Mouse (Mus musculus): ENCODE data around the gene Arhgdig. TPM values are rescaled to one million over a fixed set of nuclear protein-coding genes. Genes with fewer than 3 reads are reported as not detected.

Arhgdig gene
- polyA plus RNA-seq, 1 experiment from 2014 or later = 181 TPM

- Histone ChIP-seq H3K4me1 (replicated peaks; ENCODE audit: control insufficient read depth, insufficient read depth, low read length) (no peaks in the 10 kb centered on the region), H3K36me3 (replicated peaks; ENCODE audit: control insufficient read depth, insufficient read depth) (peaks cover 17% of the 10 kb centered on the region), H3K27me3 (ENCODE audit: control insufficient read depth, insufficient read depth, low read length) (no peaks in the 10 kb centered on the region), H3K27ac (no peak overlapping the region), H3K9ac (no peak overlapping the region), H3K4me2 (replicated peaks) (no peak overlapping the region), H3K9me3 (ENCODE audit: control insufficient read depth, low read length) (no peaks in the 10 kb centered on the region), H3K4me3 (replicated peaks; ENCODE audit: low read length) (no peak overlapping the region)
- WGBS = 73% methylated on average over 2 of the region's 2 CpGs
- ATAC-seq (ENCODE audit: low FRiP score) = no peak
- no peak for DNase-seq (ENCODE audit: low spot score)
Observed at GRCm38 (mm10) chr17:26221508-26221907, 13.9 kb upstream of the Arhgdig start.

- DNase-seq (ENCODE audit: low spot score) (no peak), ATAC-seq (ENCODE audit: low FRiP score) (no peak)
- no peak overlapping the region for H3K27ac ChIP-seq
- H3K9ac ChIP-seq = no peak overlapping the region
- H3K4me1 ChIP-seq (replicated peaks; ENCODE audit: control insufficient read depth, insufficient read depth, low read length) = no peaks in the 10 kb centered on the region
- no peak overlapping the region for H3K4me2 ChIP-seq (replicated peaks)
- 88% methylated on average over 11 of the region's 11 CpGs for WGBS
- H3K9me3 ChIP-seq (ENCODE audit: control insufficient read depth, low read length) = no peaks in the 10 kb centered on the region
- no peaks in the 10 kb centered on the region for H3K27me3 ChIP-seq (ENCODE audit: control insufficient read depth, insufficient read depth, low read length)
- H3K4me3 ChIP-seq (replicated peaks; ENCODE audit: low read length) = no peak overlapping the region
- H3K36me3 ChIP-seq (replicated peaks; ENCODE audit: control insufficient read depth, insufficient read depth) = peaks cover 30% of the 10 kb centered on the region
Observed at GRCm38 (mm10) chr17:26212681-26213080, 5.1 kb upstream of the Arhgdig start.

- Histone ChIP-seq H3K4me1 (replicated peaks; ENCODE audit: control insufficient read depth, insufficient read depth, low read length) (no peaks in the 10 kb centered on the region), H3K27me3 (ENCODE audit: control insufficient read depth, insufficient read depth, low read length) (no peaks in the 10 kb centered on the region), H3K9me3 (ENCODE audit: control insufficient read depth, low read length) (no peaks in the 10 kb centered on the region), H3K4me2 (replicated peaks) (no peak overlapping the region), H3K36me3 (replicated peaks; ENCODE audit: control insufficient read depth, insufficient read depth) (peaks cover 28% of the 10 kb centered on the region), H3K27ac (no peak overlapping the region), H3K9ac (no peak overlapping the region), H3K4me3 (replicated peaks; ENCODE audit: low read length) (no peak overlapping the region)
- 91% methylated on average over 7 of the region's 7 CpGs for WGBS
- ATAC-seq (ENCODE audit: low FRiP score) (no peak), DNase-seq (ENCODE audit: low spot score) (no peak)
Observed at GRCm38 (mm10) chr17:26212241-26212640, 4.7 kb upstream of the Arhgdig start.

- Histone ChIP-seq H3K9ac (no peak overlapping the region), H3K36me3 (replicated peaks; ENCODE audit: control insufficient read depth, insufficient read depth) (no peaks in the 10 kb centered on the region), H3K4me2 (replicated peaks) (no peak overlapping the region), H3K4me3 (replicated peaks; ENCODE audit: low read length) (no peak overlapping the region), H3K9me3 (ENCODE audit: control insufficient read depth, low read length) (no peaks in the 10 kb centered on the region), H3K27me3 (ENCODE audit: control insufficient read depth, insufficient read depth, low read length) (peaks cover 33% of the 10 kb centered on the region), H3K4me1 (replicated peaks; ENCODE audit: control insufficient read depth, insufficient read depth, low read length) (peaks cover 8% of the 10 kb centered on the region), H3K27ac (no peak overlapping the region)
- DNase-seq (ENCODE audit: low spot score) (no peak), ATAC-seq (ENCODE audit: low FRiP score) (no peak)
- 30% methylated on average over 1 of the region's 1 CpGs for WGBS
Observed at GRCm38 (mm10) chr17:26206392-26206791, 1.2 kb downstream of the Arhgdig start.

- Histone ChIP-seq H3K27ac (no peak overlapping the region), H3K4me3 (replicated peaks; ENCODE audit: low read length) (no peak overlapping the region), H3K4me2 (replicated peaks) (no peak overlapping the region), H3K9me3 (ENCODE audit: control insufficient read depth, low read length) (no peaks in the 10 kb centered on the region), H3K9ac (no peak overlapping the region), H3K27me3 (ENCODE audit: control insufficient read depth, insufficient read depth, low read length) (peaks cover 45% of the 10 kb centered on the region), H3K36me3 (replicated peaks; ENCODE audit: control insufficient read depth, insufficient read depth) (no peaks in the 10 kb centered on the region), H3K4me1 (replicated peaks; ENCODE audit: control insufficient read depth, insufficient read depth, low read length) (peaks cover 15% of the 10 kb centered on the region)
- WGBS = 22% methylated on average over 11 of the region's 11 CpGs
- ATAC-seq (ENCODE audit: low FRiP score) (no peak), DNase-seq (ENCODE audit: low spot score) (no peak)
Observed at GRCm38 (mm10) chr17:26204766-26205165, 2.8 kb downstream of the Arhgdig start.

- H3K27ac ChIP-seq = no peak overlapping the region
- peak; percentile 26 for DNase-seq (ENCODE audit: low spot score)
Observed at GRCm38 (mm10) chr17:26203321-26203811, 4.2 kb downstream of the Arhgdig start.

GRCm38 (mm10) chr17:26202737-26203136, 4.8 kb downstream of the Arhgdig start, which contains the start of gene Rgs11:
Rgs11 (plus strand) TSS chr17:26202951.
- Histone ChIP-seq H3K4me2 (replicated peaks) (peak within 1 kb of the TSS; percentile 53), H3K4me1 (replicated peaks; ENCODE audit: control insufficient read depth, insufficient read depth, low read length) (peaks cover 15% of the 10 kb centered on the region), H3K27ac (no peak within 1 kb of the TSS), H3K9ac (peak within 1 kb of the TSS; percentile 37), H3K27me3 (ENCODE audit: control insufficient read depth, insufficient read depth, low read length) (peaks cover 56% of the 10 kb centered on the region), H3K4me3 (replicated peaks; ENCODE audit: low read length) (peak within 1 kb of the TSS; percentile 40), H3K9me3 (ENCODE audit: control insufficient read depth, low read length) (no peaks in the 10 kb centered on the region), H3K36me3 (replicated peaks; ENCODE audit: control insufficient read depth, insufficient read depth) (peaks cover 5% of the 10 kb centered on the region; the same call in 1 of the 2 replicates)
- 0 out of 2 replicates have a peak, but pooled peaks have one; percentile 2 for ATAC-seq (ENCODE audit: low FRiP score)
- WGBS = 2% methylated on average over 21 of the region's 22 CpGs
- DNase-seq (ENCODE audit: low spot score) = no peak

More at GRCm38 (mm10) chr17:26203321-26203811, 4.2 kb downstream of the Arhgdig start:
- Histone ChIP-seq H3K36me3 (replicated peaks; ENCODE audit: control insufficient read depth, insufficient read depth) (no peaks in the 10 kb centered on the region; the same call in 1 of the 2 replicates), H3K4me1 (replicated peaks; ENCODE audit: control insufficient read depth, insufficient read depth, low read length) (peaks cover 15% of the 10 kb centered on the region), H3K9me3 (ENCODE audit: control insufficient read depth, low read length) (no peaks in the 10 kb centered on the region), H3K27me3 (ENCODE audit: control insufficient read depth, insufficient read depth, low read length) (peaks cover 56% of the 10 kb centered on the region), H3K4me3 (replicated peaks; ENCODE audit: low read length) (peak overlapping the region; percentile 40), H3K9ac (peak overlapping the region; percentile 37), H3K4me2 (replicated peaks) (peak overlapping the region; percentile 53)
- no peak for ATAC-seq (ENCODE audit: low FRiP score)
- under 1% methylated on average over 30 of the region's 30 CpGs for WGBS

GRCm38 (mm10) chr17:26201998-26202397, 5.6 kb downstream of the Arhgdig start:
- no peaks in the 10 kb centered on the region for H3K9me3 ChIP-seq (ENCODE audit: control insufficient read depth, low read length)
- peaks cover 12% of the 10 kb centered on the region for H3K36me3 ChIP-seq (replicated peaks; ENCODE audit: control insufficient read depth, insufficient read depth)
- no peak overlapping the region for H3K4me2 ChIP-seq (replicated peaks)
- no peak for ATAC-seq (ENCODE audit: low FRiP score)
- peaks cover 56% of the 10 kb centered on the region for H3K27me3 ChIP-seq (ENCODE audit: control insufficient read depth, insufficient read depth, low read length)
- DNase-seq (ENCODE audit: low spot score) = no peak
- H3K9ac ChIP-seq = no peak overlapping the region
- no peak overlapping the region for H3K4me3 ChIP-seq (replicated peaks; ENCODE audit: low read length)
- no peak overlapping the region for H3K27ac ChIP-seq
- H3K4me1 ChIP-seq (replicated peaks; ENCODE audit: control insufficient read depth, insufficient read depth, low read length) = peaks cover 15% of the 10 kb centered on the region

GRCm38 (mm10) chr17:26200831-26201705, 6.5 kb downstream of the Arhgdig start:
- no peak overlapping the region for H3K27ac ChIP-seq
- peak overlapping the region; percentile 80 for H3K9ac ChIP-seq
- H3K4me1 ChIP-seq (replicated peaks; ENCODE audit: control insufficient read depth, insufficient read depth, low read length) = peaks cover 15% of the 10 kb centered on the region
- ATAC-seq (ENCODE audit: low FRiP score) (peak; percentile 63), DNase-seq (ENCODE audit: low spot score) (peak; percentile 32)
- H3K9me3 ChIP-seq (ENCODE audit: control insufficient read depth, low read length) = no peaks in the 10 kb centered on the region
- peak overlapping the region; percentile 96 for H3K4me2 ChIP-seq (replicated peaks)
- under 1% methylated on average over 64 of the region's 92 CpGs for WGBS
- peaks cover 56% of the 10 kb centered on the region for H3K27me3 ChIP-seq (ENCODE audit: control insufficient read depth, insufficient read depth, low read length)
- peaks cover 21% of the 10 kb centered on the region for H3K36me3 ChIP-seq (replicated peaks; ENCODE audit: control insufficient read depth, insufficient read depth)
- H3K4me3 ChIP-seq (replicated peaks; ENCODE audit: low read length) = peak overlapping the region; percentile 64

All from hindbrain, embryonic 14.5 days (tissue).